Mouse (Mus musculus) intestine, postnatal 0 days (tissue): ENCODE measurements around the gene Necab2. TPM values are rescaled to one million over a fixed set of nuclear protein-coding genes. Genes with fewer than 3 reads are reported as not detected.
A peak's percentile ranks its signal among the peaks of the same experiment; 100 is the strongest.

Experiments used
- ATAC-seq: fragments of 200-750 bp; cut with Nextera tagmentation; 2 replicates; pipeline ENCODE4 v1.8.0; 2017; ENCODE audit warnings: mild to moderate bottlenecking, moderate TSS enrichment, moderate library complexity
- H3K27ac ChIP-seq: fragments of 300-500 bp; sonication (generic); 2 replicates; pipeline ENCODE4 v1.5.1; 2014; ENCODE audit warnings: mild to moderate bottlenecking, low read depth, low read length, moderate library complexity
- H3K27me3 ChIP-seq: fragments of 300-500 bp; sonication (generic); replicated peaks from 2 replicates; pipeline ENCODE4 v1.6.1; 2014; ENCODE audit warnings: low read length, mixed read lengths; ENCODE audit not compliant: control insufficient read depth, insufficient read depth
- H3K36me3 ChIP-seq: fragments of 300-500 bp; sonication (generic); 2 replicates; pipeline ENCODE4 v1.6.1; 2014; ENCODE audit warnings: mild to moderate bottlenecking, moderate library complexity; ENCODE audit not compliant: control insufficient read depth, insufficient read depth
- H3K4me1 ChIP-seq: fragments of 300-500 bp; sonication (generic); replicated peaks from 2 replicates; pipeline ENCODE4 v1.6.1; 2014; ENCODE audit warnings: antibody characterized with exemption, low read length, mixed read lengths; ENCODE audit not compliant: control insufficient read depth, insufficient read depth
- H3K4me2 ChIP-seq: fragments of 300-500 bp; sonication (generic); replicated peaks from 2 replicates; pipeline ENCODE4 v1.6.1; 2014; ENCODE audit warnings: low read depth, mild to moderate bottlenecking, moderate library complexity
- H3K4me3 ChIP-seq: fragments of 300-500 bp; sonication (generic); 2 replicates; pipeline ENCODE4 v1.5.1; 2014; ENCODE audit warnings: low read depth, low read length
- H3K9ac ChIP-seq: fragments of 300-500 bp; sonication (generic); 2 replicates; pipeline ENCODE4 v1.6.1; 2014; ENCODE audit warnings: mild to moderate bottlenecking, low read depth, low read length
- H3K9me3 ChIP-seq: fragments of 300-500 bp; sonication (generic); 2 replicates; pipeline ENCODE4 v1.6.1; 2016; ENCODE audit warnings: mixed run types; ENCODE audit not compliant: control insufficient read depth
- CTCF ChIP-seq: sonication (generic); IDR thresholded peaks from 2 replicates; pipeline ENCODE4 v1.5.1; 2016; ENCODE audit warnings: low read depth, mild to moderate bottlenecking, control low read depth, antibody characterized with exemption, moderate library complexity
- WGBS: fragments of 180-500 bp; shearing (Covaris S2); extraction: QIAGEN DNeasy Blood & Tissue Kit; methylation state at CpG from one replicate; pipeline ENCODE4 v1.1.7; 2014; 5-methylcytosine and 5-hydroxymethylcytosine counted together
- polyA plus RNA-seq: library from polyadenylated mRNA; unstranded; fragments of >200 nt; fragmentation: Nextera tagmentation; extraction: Ambion mirVana; gene quantifications from 2 replicates; pipeline ENCODE4 v1.2.1, GENCODE M21; 2015

Necab2 gene
- polyA plus RNA-seq, 1 experiment from 2014 or later, result 1.3 TPM

- no peaks in the 10 kb centered on the region for H3K9me3 ChIP-seq
- 89% methylated on average over 5 of the region's 5 CpGs for WGBS
- no peak overlapping the region for H3K4me2 ChIP-seq
- H3K36me3 ChIP-seq, result no peaks in the 10 kb centered on the region
- H3K4me3 ChIP-seq, result no peak overlapping the region
- no peak for ATAC-seq
- no peak overlapping the region for H3K27ac ChIP-seq
- no peak for TF ChIP-seq CTCF
- H3K4me1 ChIP-seq, result no peaks in the 10 kb centered on the region
- H3K27me3 ChIP-seq, result peaks cover 16% of the 10 kb centered on the region
- H3K9ac ChIP-seq, result no peak overlapping the region
Observed at GRCm38 (mm10) chr8:119452919-119453318, 6.4 kb downstream of the Necab2 start.

GRCm38 (mm10) chr8:119456045-119456444, 9.5 kb downstream of the Necab2 start:
- no peak for ATAC-seq
- Histone ChIP-seq H3K4me3 (no peak overlapping the region), H3K9me3 (no peaks in the 10 kb centered on the region), H3K27ac (no peak overlapping the region), H3K9ac (no peak overlapping the region), H3K36me3 (no peaks in the 10 kb centered on the region), H3K4me1 (no peaks in the 10 kb centered on the region), H3K4me2 (no peak overlapping the region), H3K27me3 (no peaks in the 10 kb centered on the region)
- 84% methylated on average over 5 of the region's 5 CpGs for WGBS
- no peak for TF ChIP-seq CTCF

GRCm38 (mm10) chr8:119459724-119460123, 13.2 kb downstream of the Necab2 start:
- Histone ChIP-seq H3K27me3 (0 out of 2 replicates have a peak, but pooled peaks cover 2% of the 10 kb centered on the region), H3K9ac (no peak overlapping the region), H3K9me3 (no peaks in the 10 kb centered on the region), H3K27ac (no peak overlapping the region), H3K4me1 (no peaks in the 10 kb centered on the region), H3K4me3 (no peak overlapping the region), H3K36me3 (no peaks in the 10 kb centered on the region), H3K4me2 (no peak overlapping the region)
- WGBS, result 21% methylated on average over 16 of the region's 16 CpGs
- no peak for ATAC-seq
- TF ChIP-seq CTCF, result no peak

- TF ChIP-seq CTCF, result no peak
- no peak for ATAC-seq
- Histone ChIP-seq H3K9me3 (no peaks in the 10 kb centered on the region), H3K4me1 (no peaks in the 10 kb centered on the region), H3K9ac (no peak overlapping the region), H3K4me3 (no peak overlapping the region), H3K4me2 (no peak overlapping the region), H3K27me3 (peaks cover 12% of the 10 kb centered on the region; the same call in 1 of the 2 replicates), H3K27ac (no peak overlapping the region), H3K36me3 (no peaks in the 10 kb centered on the region)
- WGBS, result 80% methylated on average over 9 of the region's 9 CpGs
Observed at GRCm38 (mm10) chr8:119461356-119461755, 14.8 kb downstream of the Necab2 start.

- Histone ChIP-seq H3K27ac (no peak overlapping the region), H3K27me3 (peaks cover 19% of the 10 kb centered on the region; the same call in 1 of the 2 replicates), H3K36me3 (no peaks in the 10 kb centered on the region), H3K4me3 (no peak overlapping the region), H3K9me3 (no peaks in the 10 kb centered on the region), H3K9ac (no peak overlapping the region), H3K4me1 (no peaks in the 10 kb centered on the region), H3K4me2 (no peak overlapping the region)
- no peak for TF ChIP-seq CTCF
- no peak for ATAC-seq
- whole genome bisulfite sequencing, result 73% methylated on average over 7 of the region's 7 CpGs
Observed at GRCm38 (mm10) chr8:119463709-119464108, 17.2 kb downstream of the Necab2 start.

GRCm38 (mm10) chr8:119466105-119466504, 19.6 kb downstream of the Necab2 start:
- no peak overlapping the region for H3K27ac ChIP-seq
- no peak for TF ChIP-seq CTCF
- 2% methylated on average over 18 of the region's 18 CpGs for WGBS
- peak; percentile 36 for ATAC-seq
- no peaks in the 10 kb centered on the region for H3K36me3 ChIP-seq
- H3K27me3 ChIP-seq, result peaks cover 19% of the 10 kb centered on the region; the same call in 1 of the 2 replicates
- no peak overlapping the region for H3K4me3 ChIP-seq
- H3K9ac ChIP-seq, result no peak overlapping the region
- H3K4me2 ChIP-seq, result peak overlapping the region; percentile 48; the same call in 1 of the 2 replicates
- H3K4me1 ChIP-seq, result no peaks in the 10 kb centered on the region
- no peaks in the 10 kb centered on the region for H3K9me3 ChIP-seq

GRCm38 (mm10) chr8:119466794-119467193, 20.3 kb downstream of the Necab2 start:
- TF ChIP-seq CTCF, result no peak
- Histone ChIP-seq H3K4me2 (no peak overlapping the region), H3K27ac (no peak overlapping the region), H3K27me3 (peaks cover 19% of the 10 kb centered on the region; the same call in 1 of the 2 replicates), H3K4me1 (no peaks in the 10 kb centered on the region), H3K9ac (no peak overlapping the region), H3K36me3 (no peaks in the 10 kb centered on the region), H3K4me3 (no peak overlapping the region), H3K9me3 (no peaks in the 10 kb centered on the region)
- ATAC-seq, result no peak
- 61% methylated on average over 10 of the region's 10 CpGs for WGBS
